Mouse (Mus musculus) layer of hippocampus, adult 11-12 months (tissue): Measurements from ENCODE around the gene Zfp617.
A peak's percentile ranks its signal among the peaks of the same experiment; 100 is the strongest.
"Not testable (repeated sequence)": the region's sequence is repeated elsewhere in the genome, so short reads cannot be mapped to it uniquely, and the experiment has no call there.

Source experiments
- DNase-seq: peaks from one replicate; pipeline ENCODE4 v3.0.0; 2022; ENCODE audit warnings: low spot score

Zfp617 gene

DNA sequence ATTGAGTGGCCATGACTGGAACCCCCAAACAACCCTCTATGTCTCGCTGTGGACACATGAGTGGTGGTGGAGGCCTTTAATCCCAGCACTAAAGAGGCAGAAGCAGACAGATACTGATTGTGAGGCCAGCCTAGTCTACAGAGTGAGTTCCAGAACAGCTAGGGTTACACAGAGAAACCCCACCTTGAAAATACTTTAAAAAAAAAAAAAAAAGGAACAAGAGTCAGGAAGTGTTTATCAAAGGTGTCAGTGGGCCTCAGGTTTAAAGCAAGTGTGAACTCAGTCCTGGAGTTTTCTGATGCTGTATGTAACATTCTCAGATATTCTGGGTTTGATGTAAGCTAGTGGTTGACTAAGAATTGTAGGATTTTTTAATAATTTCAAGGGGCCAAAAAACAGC is 44.1 kb downstream of the Zfp617 start:
- no peak for DNase-seq

DNA sequence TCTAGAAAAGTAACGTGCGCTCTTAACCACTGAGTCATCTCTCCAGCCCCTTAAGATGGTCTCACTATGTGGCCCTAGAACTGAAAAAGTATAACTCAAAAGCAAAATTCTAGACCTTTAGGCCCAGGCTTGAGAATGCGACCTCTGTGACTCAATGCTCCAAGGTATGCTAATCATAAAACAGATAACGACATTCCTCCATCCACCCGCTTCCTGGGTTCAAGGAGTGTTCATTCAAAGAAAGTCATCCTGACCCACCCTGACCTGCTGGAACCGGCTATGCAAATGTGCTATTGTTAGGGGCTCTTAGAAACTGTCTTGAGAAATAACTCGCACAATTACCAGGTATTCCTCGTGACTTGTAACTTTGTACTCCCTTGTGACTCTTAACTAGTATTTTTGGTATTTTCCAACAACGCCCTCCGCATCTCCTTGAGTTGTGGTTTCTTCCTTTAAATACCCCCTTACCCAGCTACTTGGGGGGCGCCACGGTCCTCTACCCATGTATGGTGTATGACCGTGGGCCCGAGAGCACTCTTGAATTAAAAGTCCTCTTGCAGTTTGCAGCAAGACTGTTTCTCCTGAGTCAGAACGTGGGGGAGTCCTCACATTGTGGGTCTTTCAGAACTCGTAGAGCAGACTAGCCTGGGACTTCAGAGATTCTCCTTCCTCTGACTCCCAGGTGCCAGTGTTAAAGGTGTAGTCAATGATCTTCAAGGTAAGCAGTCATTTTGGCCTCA is 44.7 kb downstream of the Zfp617 start:
- not testable (repeated sequence) for DNase-seq

DNA sequence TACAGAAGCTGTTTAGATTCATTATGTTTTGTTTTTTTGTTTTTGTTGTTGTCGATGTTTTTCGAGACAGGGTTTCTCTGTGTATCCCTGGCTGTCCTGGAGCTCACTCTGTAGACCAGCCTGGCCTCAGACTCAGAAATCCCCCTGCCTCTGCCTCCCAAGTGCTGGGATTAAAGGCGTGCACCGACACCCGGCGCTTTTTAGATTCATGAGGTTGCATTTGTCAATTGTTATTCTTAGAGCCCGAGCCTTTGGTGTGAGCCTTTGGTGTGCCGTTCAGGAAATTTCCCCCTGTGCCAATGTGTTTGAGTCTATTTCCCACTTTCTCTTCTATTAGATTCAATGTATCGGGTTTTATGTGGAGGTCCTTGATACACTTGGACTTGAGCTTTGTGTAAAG is 46.2 kb downstream of the Zfp617 start:
- no peak for DNase-seq

DNA sequence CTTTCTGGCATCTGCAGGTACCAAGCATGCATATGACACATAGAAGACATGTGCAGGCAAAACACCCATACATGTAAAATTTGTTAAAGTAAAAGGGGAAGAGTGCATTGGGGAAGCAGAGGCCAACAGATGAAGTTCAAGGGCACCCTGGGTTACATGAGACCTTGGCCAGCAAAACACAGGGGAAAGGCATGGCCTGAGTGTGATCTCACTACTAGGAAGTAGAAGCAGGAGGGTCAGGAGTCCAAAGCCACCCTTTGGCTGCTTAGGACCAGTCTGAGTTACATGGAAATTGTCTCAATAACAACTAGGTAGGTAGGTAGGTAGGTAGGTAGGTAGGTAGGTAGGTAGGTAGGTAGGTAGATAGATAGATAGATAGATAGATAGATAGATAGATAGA is 52.0 kb downstream of the Zfp617 start:
- DNase-seq: no peak

DNA sequence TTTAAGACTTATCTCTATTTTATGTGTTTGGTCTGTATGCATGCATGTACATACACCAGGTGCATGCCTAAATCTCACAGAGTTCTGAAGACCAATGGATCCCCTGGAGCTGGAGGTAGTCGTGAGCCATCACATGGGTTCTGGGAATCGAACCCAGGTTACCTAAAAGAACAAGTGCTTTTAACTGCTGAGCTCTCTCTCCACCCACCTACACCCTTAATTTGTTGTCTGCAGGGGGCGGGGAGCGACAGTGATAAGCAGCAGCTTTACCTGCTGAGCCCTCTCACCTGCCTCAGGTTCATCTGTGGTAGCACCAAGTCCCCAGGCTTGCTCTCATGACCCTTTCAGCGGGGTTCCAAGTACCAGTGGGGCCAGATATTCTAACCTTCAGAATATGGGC is 53.4 kb downstream of the Zfp617 start:
- no peak for DNase-seq

DNA sequence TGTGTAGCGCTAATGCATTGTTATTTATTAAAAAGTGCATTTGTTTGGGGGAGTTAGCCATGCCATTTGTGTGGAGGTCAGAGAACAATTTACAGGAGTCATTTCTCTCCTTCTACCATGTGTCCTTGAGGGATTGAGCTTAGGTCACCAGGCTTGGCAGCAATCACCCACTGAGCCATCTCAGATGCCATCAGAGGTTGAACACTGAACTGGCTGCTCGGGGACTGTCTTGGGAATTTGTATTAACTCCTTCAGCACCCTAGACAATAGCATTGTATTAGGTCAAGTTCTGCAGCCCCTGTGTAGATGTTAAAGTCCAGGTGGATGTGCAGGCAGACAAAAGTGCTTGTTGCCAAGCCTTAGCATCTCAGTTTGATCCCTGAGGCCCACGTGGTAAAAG is 55.6 kb downstream of the Zfp617 start:
- no peak for DNase-seq

DNA sequence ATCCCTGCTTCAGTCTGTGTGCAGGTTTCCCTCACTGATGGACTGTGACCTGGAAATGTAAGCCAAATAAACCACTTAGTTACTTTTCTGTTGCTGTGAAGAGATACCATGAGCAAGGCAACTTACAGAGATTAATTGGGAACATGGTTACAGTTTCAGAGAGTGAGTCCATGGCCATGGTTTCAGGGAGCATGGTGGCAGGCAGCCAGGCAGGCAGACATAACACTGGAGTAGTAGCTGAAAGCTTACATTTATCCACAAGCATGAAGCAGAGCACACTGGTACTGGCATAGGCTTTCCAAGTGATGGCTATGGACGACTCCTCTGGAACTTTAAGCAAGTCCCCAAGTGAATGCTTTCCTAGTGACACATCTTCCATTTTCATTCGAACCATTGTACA is 56.7 kb downstream of the Zfp617 start:
- no peak for DNase-seq

DNA sequence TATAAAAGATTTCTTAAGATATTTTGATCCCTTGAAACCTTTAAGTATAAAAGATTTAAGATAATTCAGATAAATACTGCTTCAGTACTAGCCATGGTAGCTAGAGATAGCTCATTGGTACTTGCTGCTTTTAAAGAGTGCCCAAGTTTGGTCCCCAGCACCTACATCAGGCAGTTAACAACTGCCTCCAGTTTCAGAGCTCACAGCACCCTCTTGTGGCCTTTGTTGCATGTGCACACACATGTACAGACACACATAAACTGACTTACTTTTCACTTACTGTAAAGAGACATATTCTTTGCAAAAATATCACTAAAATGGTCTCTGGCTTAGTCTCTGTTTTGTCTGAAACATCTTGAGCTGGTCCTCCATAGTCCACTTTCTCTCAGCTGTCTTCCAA is 58.0 kb downstream of the Zfp617 start:
- no peak for DNase-seq

DNA sequence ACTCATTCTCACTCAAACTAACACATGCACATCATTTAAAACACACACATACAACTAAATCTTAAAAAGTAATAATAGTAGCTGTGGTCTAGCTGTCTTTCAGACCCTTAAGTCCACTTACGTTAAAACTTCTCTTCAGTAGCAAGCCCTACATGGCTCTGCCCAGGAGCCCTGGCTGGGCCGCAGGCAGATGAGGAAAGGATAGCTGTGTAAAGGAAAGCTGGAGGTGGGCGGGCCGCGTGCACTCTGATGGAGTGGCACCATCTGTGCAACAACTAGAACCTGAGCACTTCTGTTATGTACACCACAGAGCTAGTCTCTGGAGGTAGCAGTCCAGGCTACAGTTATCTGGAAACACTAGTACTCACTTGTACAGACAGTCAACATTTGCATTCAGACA is 58.8 kb downstream of the Zfp617 start:
- no peak for DNase-seq

DNA sequence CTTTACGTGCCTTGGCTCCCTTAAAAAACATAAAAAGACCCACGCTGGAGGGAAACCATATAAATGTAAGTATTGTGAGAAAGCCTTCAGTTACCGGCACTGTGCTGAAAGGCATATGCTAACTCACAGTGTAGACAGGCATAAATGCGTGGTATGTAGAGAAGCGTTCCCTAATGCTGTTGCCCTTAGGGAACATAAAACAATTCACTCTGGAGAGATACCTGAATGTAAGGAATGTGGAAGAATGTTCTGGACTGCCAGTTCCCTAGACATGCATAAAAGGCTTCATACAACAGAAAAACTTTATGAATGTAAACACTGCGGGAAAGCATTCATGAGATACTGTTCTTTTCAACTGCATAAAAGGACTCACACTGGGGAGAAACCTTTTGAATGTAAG is 59.7 kb downstream of the Zfp617 start:
- DNase-seq: no peak

DNA sequence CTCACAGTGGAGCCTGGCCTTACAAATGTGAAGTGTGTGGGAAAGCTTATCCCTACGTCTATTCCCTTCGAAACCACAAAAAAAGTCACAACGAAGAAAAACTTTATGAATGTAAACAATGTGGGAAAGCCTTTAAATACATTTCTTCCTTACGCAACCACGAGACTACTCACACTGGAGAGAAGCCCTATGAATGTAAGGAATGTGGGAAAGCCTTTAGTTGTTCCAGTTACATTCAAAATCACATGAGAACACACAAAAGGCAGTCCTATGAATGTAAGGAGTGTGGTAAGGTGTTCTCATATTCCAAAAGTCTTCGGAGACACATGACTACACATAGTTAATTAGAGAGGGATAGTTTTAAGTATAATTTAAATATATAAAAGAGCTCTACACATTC is 60.2 kb downstream of the Zfp617 start:
- no peak for DNase-seq

DNA sequence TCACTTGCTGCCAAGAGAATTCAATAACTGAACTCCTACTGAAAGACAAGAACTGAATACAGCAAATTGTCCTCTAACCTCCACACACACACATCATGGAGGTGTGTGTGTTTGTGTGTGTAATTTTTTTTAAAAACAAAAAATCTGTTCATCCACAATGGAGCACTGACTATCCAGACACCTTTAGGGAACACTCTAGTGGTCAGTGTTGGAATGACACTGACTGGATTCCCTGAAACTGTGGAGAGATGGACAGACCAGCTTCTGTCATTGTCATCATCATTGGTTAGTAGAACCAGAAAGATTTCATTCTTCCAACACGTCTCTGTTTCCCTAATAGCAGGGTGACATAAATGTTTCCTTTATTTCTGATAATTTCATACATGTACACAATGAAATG is 63.5 kb downstream of the Zfp617 start:
- DNase-seq: peak; percentile 36

DNA sequence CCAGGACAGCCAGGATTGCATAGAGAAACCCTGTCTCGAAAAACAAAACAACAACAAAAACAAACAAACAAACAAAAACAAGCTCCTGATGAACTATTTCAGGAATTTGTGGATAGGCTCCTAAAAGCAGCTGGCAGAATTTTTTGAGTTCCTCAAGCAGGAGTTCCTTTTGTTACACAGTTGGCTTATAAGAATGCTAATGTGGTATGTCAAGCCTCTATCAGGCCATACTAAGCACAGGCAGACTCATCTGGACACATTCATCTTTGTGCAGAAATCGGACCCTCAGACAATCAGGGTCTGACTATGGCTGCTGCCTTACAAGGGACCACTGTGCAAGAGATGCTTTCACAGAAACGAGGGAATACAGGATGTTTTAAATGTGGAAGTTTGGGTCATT is 65.8 kb downstream of the Zfp617 start:
- no peak for DNase-seq

DNA sequence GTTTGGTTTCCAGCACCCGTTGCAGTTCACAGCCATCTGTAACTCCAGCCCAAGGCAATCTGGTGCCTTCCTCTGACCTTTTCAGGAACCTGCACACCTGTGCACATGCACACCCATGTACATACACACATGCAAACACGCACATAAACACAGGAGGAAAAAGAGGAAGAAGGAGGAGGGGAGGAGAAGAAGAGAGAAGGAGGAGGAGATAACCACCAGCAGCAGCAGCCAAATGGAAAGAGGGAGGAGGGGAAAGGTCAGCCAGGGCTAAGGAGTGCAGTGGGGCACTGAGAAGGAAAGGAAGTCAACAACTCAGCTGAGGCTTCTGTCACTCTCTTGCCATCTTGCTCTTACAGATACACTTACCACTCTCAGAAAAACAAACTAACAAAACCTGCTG is 72.6 kb downstream of the Zfp617 start:
- no peak for DNase-seq

DNA sequence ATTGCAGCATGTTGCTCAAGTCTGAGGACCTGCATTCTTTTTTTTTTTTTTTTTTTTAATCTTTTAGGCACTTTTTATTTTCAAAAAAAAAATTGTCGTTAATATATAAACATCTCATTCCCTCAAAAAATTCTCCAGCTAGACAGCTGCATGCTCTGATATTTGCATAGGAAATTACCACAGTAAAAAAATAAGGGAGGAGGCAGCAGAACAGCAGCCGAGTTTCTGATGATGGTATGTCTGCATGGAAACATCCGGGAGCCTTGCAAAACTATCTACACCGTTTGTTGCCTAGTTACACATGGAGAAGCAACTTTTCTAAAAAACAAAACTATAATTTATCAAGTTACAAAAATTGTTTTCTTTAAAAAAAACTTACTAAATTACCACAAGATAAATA is 73.0 kb downstream of the Zfp617 start:
- no peak for DNase-seq
